Mouse (Mus musculus) liver, embryonic 14.5 days (tissue): ENCODE results near the gene Cxcr3.

Source experiments
- CTCF ChIP-seq: IDR thresholded peaks from 2 replicates; pipeline ENCODE4 v1.5.1; 2016; ENCODE audit warnings: antibody characterized with exemption, low read depth, control low read depth
- EP300 ChIP-seq: IDR thresholded peaks from 2 replicates; pipeline ENCODE4 v1.6.1; 2016; ENCODE audit warnings: antibody characterized with exemption, low read depth

DNA sequence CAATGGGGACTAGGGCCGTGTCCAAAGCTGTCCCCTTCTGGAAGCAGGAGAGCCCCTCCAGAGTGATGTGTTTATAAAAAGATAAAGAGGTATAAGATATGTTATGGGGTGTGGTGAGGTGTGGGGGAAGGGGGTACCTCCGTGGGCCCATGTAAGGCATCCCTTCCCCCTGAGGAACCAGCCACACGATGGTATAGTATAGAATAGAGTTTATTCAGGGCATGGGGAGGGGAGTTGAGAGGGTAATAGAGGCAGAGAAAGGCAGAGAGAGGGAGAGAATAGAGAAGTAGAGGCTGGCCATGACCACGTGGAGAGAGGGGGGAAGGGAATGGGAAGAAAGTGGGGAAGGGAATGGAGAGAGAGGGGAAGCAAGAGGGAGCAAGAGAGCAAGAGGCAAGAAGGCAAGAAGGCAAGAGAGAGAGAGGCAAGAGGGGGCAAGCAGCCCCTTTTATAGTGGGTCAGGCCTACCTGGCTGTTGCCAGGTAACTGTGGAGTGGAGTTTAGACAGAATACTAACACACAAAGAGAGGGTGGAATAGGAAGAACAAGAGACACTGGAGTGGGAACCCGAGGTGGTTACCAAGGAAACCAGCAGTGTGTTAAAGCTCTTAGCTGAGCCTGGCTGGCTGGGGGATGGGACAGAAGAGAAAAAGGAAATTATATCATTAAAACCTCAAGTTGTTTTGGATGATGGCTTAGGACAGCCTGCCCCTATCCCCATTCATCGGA, 6.4 kb upstream of the Cxcr3 start:
- no peak for TF ChIP-seq CTCF
- TF ChIP-seq EP300, result no peak
